Mouse (Mus musculus) spleen, postnatal 36 days (tissue): ENCODE measurements around the gene Ell2.

Experiments used
- DNase-seq, 2 experiments: peaks; one replicate each; pipeline ENCODE4 v3.0.0; 2022; ENCODE audit warnings: low spot score in 2 of 2, mixed read lengths in 1 of 2

Ell2 gene

GRCm38 (mm10) chr13:75807969-75808368 is 101.4 kb downstream of the Ell2 start:
- DNase-seq: no peak

GRCm38 (mm10) chr13:75809957-75810356 is 103.4 kb downstream of the Ell2 start:
- DNase-seq: no peak

- no peak for DNase-seq
Measured at GRCm38 (mm10) chr13:75817183-75817582, 110.6 kb downstream of the Ell2 start.

GRCm38 (mm10) chr13:75818486-75818885 is 111.9 kb downstream of the Ell2 start:
- no peak for DNase-seq

GRCm38 (mm10) chr13:75818945-75819706 is 112.6 kb downstream of the Ell2 start:
- no peak for DNase-seq

GRCm38 (mm10) chr13:75819898-75820297 is 113.3 kb downstream of the Ell2 start:
- DNase-seq: no peak
